Mouse (Mus musculus) telencephalon, adult 2 months (tissue): ENCODE results near the gene Tprn.

Source experiments
- DNase-seq: peaks from one replicate; pipeline ENCODE4 v3.0.0-alpha.2; 2011; ENCODE audit warnings: low read depth, low spot score

The Tprn gene

GRCm38 (mm10) chr2:25292856-25293255, 30.4 kb downstream of the Tprn start:
- DNase-seq: no peak

GRCm38 (mm10) chr2:25293706-25294105, 31.3 kb downstream of the Tprn start:
- no peak for DNase-seq

- DNase-seq: no peak
Measured at GRCm38 (mm10) chr2:25297093-25297492, 34.7 kb downstream of the Tprn start.

GRCm38 (mm10) chr2:25298046-25298445, 35.6 kb downstream of the Tprn start:
- DNase-seq: no peak

- DNase-seq: no peak
Measured at GRCm38 (mm10) chr2:25303452-25303851, 41.0 kb downstream of the Tprn start.

GRCm38 (mm10) chr2:25303931-25304656, 41.7 kb downstream of the Tprn start:
- DNase-seq: no peak

GRCm38 (mm10) chr2:25304657-25305541, 42.5 kb downstream of the Tprn start:
- no peak for DNase-seq

GRCm38 (mm10) chr2:25305587-25306359, 43.4 kb downstream of the Tprn start:
- no peak for DNase-seq

- no peak for DNase-seq
Measured at GRCm38 (mm10) chr2:25310180-25310579, 47.8 kb downstream of the Tprn start.

GRCm38 (mm10) chr2:25310969-25311368, 48.6 kb downstream of the Tprn start:
- no peak for DNase-seq

GRCm38 (mm10) chr2:25311491-25311891, 49.1 kb downstream of the Tprn start:
- no peak for DNase-seq

GRCm38 (mm10) chr2:25318119-25318966, 55.9 kb downstream of the Tprn start:
- DNase-seq: peak; percentile 77

GRCm38 (mm10) chr2:25318971-25319773, 56.8 kb downstream of the Tprn start, which contains the start of gene Grin1:
TSS of gene Grin1 (minus strand) at chr2:25319187.
- DNase-seq: peak; percentile 91
